Mouse (Mus musculus) testis, adult 2 months (tissue): Measurements from ENCODE around the gene Krt18.

Experiments used
- CTCF ChIP-seq: fragments of 200-500 bp; IDR thresholded peaks from 2 replicates; pipeline ENCODE4 v1.5.1; 2012; ENCODE audit warnings: low read depth, mild to moderate bottlenecking, inconsistent platforms, low read length, moderate library complexity; ENCODE audit not compliant: control insufficient read depth, insufficient read depth, insufficient replicate concordance
- POLR2A ChIP-seq: fragments of 200-500 bp; IDR thresholded peaks from 2 replicates; pipeline ENCODE4 v1.6.1; 2012; ENCODE audit warnings: low read depth, mild to moderate bottlenecking, inconsistent platforms, low read length, moderate library complexity; ENCODE audit not compliant: control insufficient read depth

GRCm38 (mm10) chr15:101988714-101989113, 39.3 kb upstream of the Krt18 start:
- TF ChIP-seq POLR2A (no peak), CTCF (peak; percentile 50; the same call in 1 of the 2 replicates)
